Mouse (Mus musculus) stomach, postnatal 0 days (tissue): Measurements from ENCODE around the gene Ankrd44.

Source experiments
- CTCF ChIP-seq: IDR thresholded peaks from 2 replicates; pipeline ENCODE4 v1.5.1; 2016; ENCODE audit warnings: antibody characterized with exemption, low read depth, mild to moderate bottlenecking, moderate library complexity
- EP300 ChIP-seq: optimal IDR thresholded peaks from 2 replicates; pipeline ENCODE3; 2016; ENCODE audit warnings: antibody characterized with exemption

- no peak for TF ChIP-seq CTCF
- TF ChIP-seq EP300 = no peak
These were observed 37.7 kb downstream of the Ankrd44 start for GRCm38 (mm10) chr1:54888449-54888848.
